Mouse (Mus musculus) brown adipose tissue, adult 24 weeks (tissue): ENCODE data around the gene Nup205. TPM values are rescaled to one million over a fixed set of nuclear protein-coding genes. Genes with fewer than 3 reads are reported as not detected.
A peak's percentile ranks its signal among the peaks of the same experiment; 100 is the strongest.

Experiments used
- H3K27ac ChIP-seq: fragments of 200-500 bp; replicated peaks from 2 replicates; pipeline ENCODE4 v1.5.1; 2012; ENCODE audit warnings: low read depth, mild to moderate bottlenecking, low read length
- H3K4me1 ChIP-seq: fragments of 200-500 bp; 2 replicates; pipeline ENCODE4 v1.6.1; 2012; ENCODE audit warnings: low read length, mixed read lengths; ENCODE audit not compliant: control insufficient read depth, insufficient read depth, insufficient read length
- H3K4me3 ChIP-seq: fragments of 200-500 bp; 2 replicates; pipeline ENCODE4 v1.5.1; 2012; ENCODE audit warnings: low read depth, mild to moderate bottlenecking, low read length, moderate library complexity; ENCODE audit not compliant: insufficient read depth
- polyA plus RNA-seq: library from polyadenylated mRNA; stranded (reverse); fragments of >200 nt; gene quantifications from 2 replicates; pipeline ENCODE4 v1.2.4, GENCODE M21; 2012; ENCODE audit not compliant: missing spikeins, insufficient read depth, insufficient read length

The Nup205 gene
- polyA plus RNA-seq, 1 experiment: 13.7 TPM

- Histone ChIP-seq H3K4me1 (no peaks in the 10 kb centered on the region), H3K4me3 (no peak overlapping the region), H3K27ac (no peak overlapping the region)
Measured at GRCm38 (mm10) chr6:35184781-35185180, 7.6 kb downstream of the Nup205 start.

GRCm38 (mm10) chr6:35191198-35191597 lies 14.0 kb downstream of the Nup205 start:
- Histone ChIP-seq H3K4me3 (no peak overlapping the region), H3K4me1 (no peaks in the 10 kb centered on the region), H3K27ac (no peak overlapping the region)

DNA sequence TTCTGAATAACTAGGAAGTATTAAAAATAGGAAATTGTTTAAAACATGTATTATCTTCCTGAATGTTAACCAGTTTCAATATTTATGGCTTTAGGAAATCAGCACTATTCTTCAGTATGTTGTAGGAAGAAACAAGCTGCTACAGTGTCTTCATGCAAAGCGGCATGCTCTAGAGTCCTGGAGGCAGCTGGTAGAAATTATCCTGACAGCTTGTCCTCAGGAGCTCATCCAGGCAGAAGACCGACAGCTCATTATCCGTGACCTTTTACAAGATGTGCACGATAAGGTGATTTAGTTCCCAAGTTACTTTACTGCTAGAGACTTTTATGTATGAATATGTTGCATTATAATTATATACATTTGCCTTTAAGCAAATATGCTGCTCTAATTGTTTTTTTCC lies 48.5 kb downstream of the Nup205 start:
- Histone ChIP-seq H3K4me1 (no peaks in the 10 kb centered on the region), H3K27ac (no peak overlapping the region), H3K4me3 (no peak overlapping the region)

DNA sequence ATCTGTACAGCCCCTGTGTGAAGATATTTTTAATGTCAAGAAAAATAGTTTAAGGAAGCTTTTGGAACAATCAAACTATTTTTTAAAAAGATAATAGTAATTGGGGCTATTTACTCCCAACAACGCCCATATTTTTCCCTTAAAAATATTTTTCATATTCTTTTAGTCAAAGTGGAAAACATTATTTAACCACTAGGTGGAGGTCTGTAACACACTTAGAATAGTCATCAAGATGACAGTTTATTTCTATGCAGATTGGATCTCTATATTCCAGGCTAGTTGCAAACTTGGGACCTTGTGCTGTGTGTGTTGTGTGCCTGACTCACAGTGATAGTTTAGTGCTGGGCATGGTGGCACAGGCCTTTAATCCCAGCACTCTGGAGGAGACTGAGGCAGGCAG lies 52.2 kb downstream of the Nup205 start:
- H3K27ac ChIP-seq: no peak overlapping the region
- no peak overlapping the region for H3K4me3 ChIP-seq
- no peaks in the 10 kb centered on the region for H3K4me1 ChIP-seq

DNA sequence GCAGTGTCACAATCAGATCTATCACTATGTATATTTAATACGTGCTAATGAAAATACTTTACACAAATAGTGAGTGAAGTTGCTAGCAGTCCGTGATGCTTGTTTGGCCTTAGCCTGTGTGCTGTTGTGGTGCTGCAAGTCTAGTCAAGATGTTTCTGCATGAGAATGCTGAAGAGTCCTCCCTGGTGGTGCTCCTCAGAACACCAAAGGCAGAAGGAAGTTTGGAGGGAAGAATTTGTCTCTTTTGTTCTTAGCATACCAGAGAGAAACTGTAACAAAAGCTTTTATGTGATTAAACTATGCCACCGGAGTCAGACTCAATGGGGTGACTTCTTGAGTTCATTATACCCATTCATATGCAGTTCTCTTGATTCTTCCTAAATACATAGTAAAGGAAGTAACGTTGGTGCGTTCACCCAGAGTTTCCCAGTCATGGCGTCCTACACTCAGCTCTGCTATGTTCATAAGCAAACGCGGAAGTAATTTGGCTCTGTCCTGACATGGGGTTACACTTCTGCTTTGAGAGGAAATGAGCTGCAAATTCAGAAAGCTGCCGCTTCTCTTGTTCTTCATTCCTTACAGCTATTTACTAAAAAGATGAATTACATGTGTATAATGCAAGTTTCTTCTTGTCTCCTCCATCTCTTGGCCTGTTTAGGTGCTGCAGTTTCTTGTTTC lies 59.0 kb downstream of the Nup205 start:
- H3K4me1 ChIP-seq: no peaks in the 10 kb centered on the region
- H3K27ac ChIP-seq: no peak overlapping the region
- no peak overlapping the region for H3K4me3 ChIP-seq

DNA sequence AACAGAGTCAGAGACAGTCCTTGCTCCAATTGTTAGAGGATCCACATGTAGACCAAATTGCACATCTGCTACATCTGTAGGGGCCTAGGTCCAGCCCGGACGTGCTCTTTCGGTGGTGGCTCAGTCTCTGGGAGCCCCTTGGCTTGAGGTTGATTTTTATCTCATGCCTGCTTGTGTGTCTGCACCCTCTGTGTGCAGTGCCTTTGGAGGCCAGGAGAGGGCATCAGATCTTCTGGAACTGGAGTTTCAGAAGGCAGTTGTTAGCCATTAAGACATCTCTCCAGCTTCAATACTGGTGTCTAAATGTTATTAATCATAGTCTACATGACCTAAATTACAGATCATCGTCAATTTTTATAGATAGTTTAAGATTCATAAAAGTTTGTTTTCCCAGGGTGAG lies 66.0 kb downstream of the Nup205 start:
- H3K4me3 ChIP-seq: no peak overlapping the region
- no peak overlapping the region for H3K27ac ChIP-seq
- no peaks in the 10 kb centered on the region for H3K4me1 ChIP-seq

DNA sequence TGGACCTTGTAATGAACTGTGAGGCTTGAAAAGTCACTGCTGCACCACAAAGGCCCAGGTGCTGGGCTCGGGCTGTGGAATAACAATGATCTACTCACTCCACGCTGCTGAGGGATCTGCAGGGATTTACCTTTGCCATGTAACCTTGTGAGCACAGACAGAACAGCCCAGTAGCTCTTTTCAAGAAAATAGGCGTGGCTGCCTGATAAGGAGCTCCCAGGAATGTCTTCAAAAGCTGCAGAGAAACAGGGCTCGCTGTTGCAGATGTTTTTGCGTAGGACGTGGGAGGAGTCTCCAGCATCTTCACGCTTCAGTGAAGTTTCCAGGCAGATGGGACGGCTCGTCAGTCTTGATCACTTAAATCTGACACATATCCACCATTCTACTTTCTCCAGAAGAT lies 66.8 kb downstream of the Nup205 start:
- no peak overlapping the region for H3K4me3 ChIP-seq
- no peak overlapping the region for H3K27ac ChIP-seq

GRCm38 (mm10) chr6:35245086-35245485 lies 67.9 kb downstream of the Nup205 start:
- Histone ChIP-seq H3K4me3 (no peak overlapping the region), H3K27ac (no peak overlapping the region), H3K4me1 (no peaks in the 10 kb centered on the region)

More for the DNA sequence above, 66.8 kb downstream of the Nup205 start:
- no peaks in the 10 kb centered on the region for H3K4me1 ChIP-seq

GRCm38 (mm10) chr6:35251807-35252476 lies 74.7 kb downstream of the Nup205 start:
- H3K27ac ChIP-seq: no peak overlapping the region
- H3K4me1 ChIP-seq: peaks cover 17% of the 10 kb centered on the region
- peak overlapping the region; percentile 36 for H3K4me3 ChIP-seq

DNA sequence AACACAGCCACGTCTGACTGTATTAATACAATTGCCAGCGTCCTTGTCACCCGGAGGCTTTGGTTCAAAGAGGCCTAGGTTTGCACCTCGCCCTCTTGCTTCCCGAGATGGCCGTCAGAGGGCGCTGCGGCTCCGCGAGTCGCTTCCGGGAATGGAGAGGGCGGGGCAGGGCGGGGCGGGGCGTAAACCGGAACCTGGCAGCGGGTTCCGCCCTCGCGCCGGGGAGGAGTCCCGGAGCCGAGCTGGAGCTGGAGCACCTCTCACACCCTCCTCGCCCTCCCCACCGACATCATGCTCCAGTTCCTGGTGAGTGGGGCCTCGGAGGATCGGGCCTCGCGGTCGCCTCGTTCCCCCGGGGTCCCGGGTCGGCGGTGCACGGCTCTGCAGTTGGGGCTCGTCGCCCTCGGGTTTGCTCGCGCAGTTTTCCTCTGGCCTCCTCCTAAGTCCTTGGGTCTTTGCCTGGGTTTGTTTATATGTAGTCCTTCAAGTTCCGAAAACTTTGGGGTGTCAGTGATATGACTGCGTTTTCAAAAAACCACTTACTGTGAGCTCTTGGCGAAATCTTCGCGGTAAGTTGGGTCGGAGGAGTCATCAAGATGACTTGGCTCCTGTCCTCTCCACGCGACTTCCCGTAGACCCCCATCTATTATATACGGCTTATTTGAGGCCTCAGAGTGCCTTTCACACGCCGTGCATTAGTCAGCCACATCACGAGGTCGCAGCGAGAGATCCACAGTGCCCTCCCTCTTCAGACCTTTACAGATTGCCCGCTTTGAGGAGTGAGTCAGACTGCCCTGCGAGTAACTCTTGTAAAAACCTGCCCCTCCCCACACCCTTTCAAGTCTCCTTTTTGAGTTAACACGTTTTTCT lies 75.5 kb downstream of the Nup205 start:
- Histone ChIP-seq H3K27ac (peak overlapping the region; percentile 70), H3K4me1 (peaks cover 19% of the 10 kb centered on the region), H3K4me3 (peak overlapping the region; percentile 96)

DNA sequence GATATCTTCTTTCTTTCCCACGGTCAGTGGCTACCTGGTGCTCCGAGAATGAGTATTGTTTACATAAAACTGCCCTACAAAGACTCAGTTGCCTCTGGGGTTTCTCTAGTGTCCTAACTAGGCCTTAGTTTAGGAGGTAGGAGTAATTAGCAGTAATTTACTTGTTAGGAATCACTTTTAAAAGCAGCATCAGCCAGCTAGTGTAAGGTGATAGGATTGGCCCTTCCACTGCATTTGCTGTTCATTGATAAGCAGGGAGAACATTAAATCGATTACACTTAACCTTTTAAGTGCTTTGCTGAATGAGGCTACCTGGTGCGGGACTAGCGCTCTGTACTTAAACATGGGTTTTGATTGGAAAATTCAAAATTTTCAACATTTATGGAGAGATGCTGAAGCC lies 76.3 kb downstream of the Nup205 start:
- H3K4me1 ChIP-seq: peaks cover 19% of the 10 kb centered on the region
- H3K27ac ChIP-seq: no peak overlapping the region
- peak overlapping the region; percentile 96 for H3K4me3 ChIP-seq

DNA sequence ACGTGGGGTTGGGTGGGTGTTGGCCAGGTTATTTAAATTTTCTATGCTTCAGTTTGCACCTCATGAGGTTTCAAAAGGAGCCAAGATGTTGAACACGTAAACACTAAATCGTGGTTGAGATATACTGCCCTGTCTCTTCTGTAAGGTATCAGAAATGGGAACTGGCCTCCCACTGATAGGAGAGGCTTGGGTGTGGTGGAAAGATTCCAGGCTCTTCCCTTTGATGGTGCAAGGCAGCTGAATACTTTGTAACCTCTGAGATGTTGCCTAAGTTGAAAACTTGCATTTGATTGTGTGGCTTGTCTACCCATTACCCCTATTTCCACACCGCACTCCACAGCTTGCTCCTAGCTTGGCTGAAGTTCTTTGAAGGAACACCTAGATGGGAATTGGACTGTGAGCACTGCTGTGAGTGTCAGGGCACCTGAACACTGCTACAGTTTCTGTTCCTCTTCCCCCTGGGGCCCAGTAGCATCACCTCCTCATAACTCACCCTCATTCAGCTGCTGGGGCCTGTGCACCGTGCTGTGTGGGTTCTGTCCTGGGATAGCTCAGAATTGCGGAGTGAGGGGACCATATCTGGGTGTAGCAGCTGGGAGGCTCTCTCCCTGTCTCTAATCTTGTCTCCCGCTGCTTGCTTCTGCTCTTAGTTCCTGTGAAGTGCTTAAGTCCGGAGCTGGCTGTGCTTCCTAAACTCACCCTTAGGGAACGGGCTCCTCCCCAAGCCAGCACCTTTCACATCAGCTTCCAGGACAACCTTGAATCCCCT lies 77.1 kb downstream of the Nup205 start:
- Histone ChIP-seq H3K27ac (no peak overlapping the region), H3K4me3 (no peak overlapping the region), H3K4me1 (peaks cover 19% of the 10 kb centered on the region)

GRCm38 (mm10) chr6:35255017-35255416 lies 77.8 kb downstream of the Nup205 start:
- peaks cover 21% of the 10 kb centered on the region for H3K4me1 ChIP-seq
- no peak overlapping the region for H3K4me3 ChIP-seq
- no peak overlapping the region for H3K27ac ChIP-seq

DNA sequence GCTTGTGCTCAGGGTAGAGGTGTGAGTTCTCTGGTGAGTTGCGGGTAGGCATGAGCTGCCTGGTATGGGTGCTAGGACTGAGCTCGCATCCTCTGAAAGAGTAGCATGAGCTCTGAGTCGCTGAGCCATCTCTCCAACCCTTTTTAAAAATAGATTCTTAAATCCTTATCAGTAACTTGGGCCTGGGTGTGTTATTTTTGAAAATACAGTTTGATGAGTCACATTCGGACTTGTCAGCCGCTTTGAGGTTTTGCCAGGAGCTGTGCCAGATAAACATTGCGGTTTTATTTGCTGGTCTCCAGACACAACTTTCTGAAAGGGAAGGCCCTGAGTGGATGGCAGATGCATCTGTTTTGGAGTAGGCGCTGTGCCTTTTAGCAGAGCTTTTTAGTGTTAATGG lies 79.5 kb downstream of the Nup205 start:
- no peak overlapping the region for H3K27ac ChIP-seq
- H3K4me3 ChIP-seq: no peak overlapping the region
- peaks cover 21% of the 10 kb centered on the region for H3K4me1 ChIP-seq
